Mouse (Mus musculus): ENCODE data around the gene Zkscan6.

Gene Zkscan6

DNA sequence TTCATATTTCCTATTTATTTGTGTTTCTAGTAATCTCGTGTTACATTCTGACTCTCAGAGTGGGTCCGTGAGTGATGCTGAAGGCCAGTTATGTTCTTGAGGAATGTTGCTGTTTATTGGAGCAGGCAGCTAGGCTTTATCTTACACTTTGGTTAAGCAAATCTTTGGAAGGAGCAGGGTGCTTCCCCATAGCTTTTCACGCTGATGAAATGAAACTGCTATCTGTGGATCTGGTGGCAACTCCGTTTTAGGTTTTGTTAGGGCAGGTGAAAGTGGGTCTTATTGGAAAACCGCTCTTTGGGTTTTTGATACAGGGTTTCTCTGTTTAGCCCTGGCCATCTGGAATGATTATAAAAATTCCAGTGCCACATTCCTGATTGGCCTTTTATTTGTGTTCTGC, 5.1 kb downstream of the Zkscan6 start:
- DNase-seq (ENCODE audit: low read depth), result no peak

DNA sequence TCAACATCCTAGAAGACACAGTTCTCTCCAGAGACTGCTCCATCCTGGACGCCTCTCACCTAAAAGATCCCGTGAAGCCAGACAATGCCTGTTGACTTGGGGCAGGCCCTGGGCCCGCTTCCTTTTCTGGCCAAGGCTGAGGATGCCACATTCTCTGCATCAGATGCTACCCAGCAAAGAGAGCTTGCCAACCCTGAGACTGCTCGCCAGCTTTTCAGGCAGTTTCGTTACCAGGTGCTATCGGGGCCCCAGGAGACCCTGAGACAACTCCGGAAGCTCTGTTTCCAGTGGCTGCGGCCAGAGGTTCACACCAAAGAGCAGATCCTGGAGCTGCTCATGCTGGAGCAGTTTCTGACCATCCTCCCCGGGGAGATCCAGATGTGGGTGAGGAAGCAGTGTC, 7.4 kb downstream of the Zkscan6 start:
- DNase-seq (ENCODE audit: low read depth), result no peak

DNA sequence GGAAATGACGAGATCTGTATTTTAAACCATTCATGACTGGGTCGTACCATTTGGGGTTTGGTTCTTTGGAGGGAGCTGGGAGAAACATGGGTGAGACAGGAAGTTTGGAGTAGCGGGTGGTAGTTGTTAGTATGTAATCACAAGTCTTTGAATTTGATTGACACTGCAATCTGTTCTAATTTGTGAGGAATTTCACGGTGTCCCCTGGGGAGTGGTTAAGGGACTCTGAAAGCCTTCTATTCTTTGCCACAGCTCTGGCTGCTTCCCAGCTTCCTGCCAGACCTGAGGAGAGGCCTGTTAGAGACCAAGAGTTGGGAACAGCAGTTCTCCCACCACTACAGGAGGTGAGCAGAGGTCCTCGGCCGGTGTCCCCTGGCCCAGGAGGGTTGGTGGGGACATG, 9.3 kb downstream of the Zkscan6 start:
- DNase-seq (ENCODE audit: low read depth), result no peak

DNA sequence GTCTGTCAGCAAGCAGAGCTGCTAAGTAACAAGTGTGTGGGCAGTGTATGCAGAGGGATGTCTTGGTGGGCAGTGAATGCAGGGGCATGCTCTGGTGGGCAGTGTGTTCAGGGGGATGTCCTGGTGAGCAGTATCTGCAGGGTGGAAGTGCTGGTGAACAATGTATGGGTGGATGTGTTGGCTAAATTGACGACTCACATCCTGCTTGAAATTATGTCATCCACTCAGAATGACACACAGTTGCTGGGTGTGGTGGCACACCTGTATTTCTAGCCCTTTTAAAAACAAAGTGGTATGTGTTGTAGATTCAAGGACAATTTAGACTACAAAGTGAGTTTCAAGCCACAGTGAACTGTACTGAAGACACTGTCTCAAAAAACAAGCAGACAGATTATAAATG, 11.2 kb downstream of the Zkscan6 start:
- DNase-seq (ENCODE audit: low read depth), result no peak

DNA sequence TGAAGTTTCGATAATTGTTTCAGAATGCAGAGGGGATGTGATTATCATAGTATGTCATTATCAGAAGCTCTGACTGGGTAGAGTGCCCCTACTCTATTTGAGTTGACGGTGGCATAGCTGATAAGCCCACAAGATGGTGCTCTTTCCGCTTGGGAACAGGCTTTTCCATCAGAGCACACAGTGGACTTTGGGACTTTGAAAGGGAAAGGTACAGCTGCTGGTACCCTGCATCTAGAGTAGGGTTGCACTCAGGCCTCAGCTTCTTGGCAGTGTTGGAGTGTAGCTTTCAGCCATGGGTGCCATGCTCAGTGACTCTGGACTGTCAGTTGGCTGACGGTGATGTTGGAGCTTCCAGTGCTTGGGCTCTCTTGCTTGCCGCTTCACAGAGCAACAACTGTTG, 13.3 kb downstream of the Zkscan6 start:
- DNase-seq (ENCODE audit: low read depth), result no peak

DNA sequence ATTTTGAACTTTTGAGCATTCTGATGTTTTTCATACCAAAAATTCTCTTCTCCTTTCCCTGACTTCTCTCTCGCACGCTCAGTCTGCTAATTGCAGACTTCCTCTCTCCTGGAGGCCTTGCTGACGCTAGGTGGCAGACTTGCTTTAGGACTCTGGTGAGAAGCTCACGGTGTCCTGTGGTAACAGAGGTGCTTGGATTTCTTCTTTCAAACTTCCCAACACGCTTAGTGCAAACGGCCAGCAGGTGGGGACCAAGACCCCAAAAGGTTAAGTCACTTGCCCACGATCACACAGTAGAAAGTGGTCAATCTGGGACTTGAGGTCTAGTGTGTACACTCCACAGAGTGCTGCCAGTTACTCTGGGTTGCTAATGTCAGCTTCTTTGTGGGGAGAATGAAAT, 13.9 kb downstream of the Zkscan6 start:
- peak; percentile 50 for DNase-seq (ENCODE audit: low read depth)

DNA sequence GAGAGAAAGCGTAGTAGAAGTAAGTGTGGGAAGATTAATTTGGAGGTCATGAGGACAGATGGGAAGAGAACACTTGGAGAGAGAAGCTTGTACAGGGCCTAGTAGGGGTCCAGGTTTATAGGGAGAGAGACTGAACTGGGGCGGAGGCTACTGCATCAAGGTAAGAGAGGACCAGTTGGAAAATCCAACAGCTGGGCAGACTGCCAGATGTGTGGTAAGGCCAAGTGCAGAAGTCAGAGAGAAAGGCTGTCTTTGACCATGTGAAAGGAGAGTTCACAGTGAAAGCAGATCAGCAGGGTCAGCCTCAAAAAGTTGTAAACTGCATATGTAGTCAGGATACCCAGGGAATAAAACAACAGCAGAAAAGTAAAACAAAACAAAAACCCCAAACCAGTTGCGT, 17.6 kb downstream of the Zkscan6 start:
- no peak for DNase-seq (ENCODE audit: low read depth)

DNA sequence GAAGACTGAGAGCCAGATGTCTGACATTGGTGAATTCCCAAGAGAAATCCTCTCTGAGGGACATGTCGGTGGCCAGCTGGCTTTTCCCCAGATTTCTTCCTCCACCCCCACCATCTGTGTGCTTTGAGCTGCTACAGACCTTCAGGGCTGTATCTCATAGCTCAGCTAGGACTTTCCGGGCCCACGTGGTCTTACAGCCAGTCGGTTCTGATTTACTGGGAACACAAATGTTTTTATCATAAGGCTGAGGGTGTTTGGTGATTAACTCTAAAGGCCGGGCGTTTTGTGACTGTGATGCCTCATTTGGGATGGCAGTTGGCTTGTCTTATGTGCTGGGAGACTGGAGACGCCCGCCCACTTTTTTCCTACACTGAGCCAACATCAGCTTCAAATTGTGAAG, 32.0 kb downstream of the Zkscan6 start:
- no peak for DNase-seq (ENCODE audit: low read depth)

DNA sequence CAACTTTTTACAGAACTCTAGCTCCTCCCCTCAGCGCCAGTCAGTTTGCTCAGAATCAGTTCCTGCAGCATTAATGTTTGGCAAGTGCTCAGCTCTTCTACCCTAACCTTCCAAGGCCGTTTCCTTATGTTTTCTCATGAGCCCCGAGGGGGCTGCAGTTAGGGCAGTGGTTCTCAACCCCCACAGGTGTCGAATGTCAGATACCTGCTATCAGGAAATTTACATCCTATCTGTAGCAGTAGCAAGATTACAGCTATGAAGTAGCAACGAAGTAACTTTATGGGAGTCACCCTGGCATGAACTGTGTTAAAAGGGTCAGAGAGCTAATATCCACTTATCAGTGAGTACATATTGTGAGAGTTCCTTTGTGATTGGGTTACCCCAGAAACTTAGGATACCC, 39.5 kb downstream of the Zkscan6 start:
- DNase-seq (ENCODE audit: low read depth), result no peak

DNA sequence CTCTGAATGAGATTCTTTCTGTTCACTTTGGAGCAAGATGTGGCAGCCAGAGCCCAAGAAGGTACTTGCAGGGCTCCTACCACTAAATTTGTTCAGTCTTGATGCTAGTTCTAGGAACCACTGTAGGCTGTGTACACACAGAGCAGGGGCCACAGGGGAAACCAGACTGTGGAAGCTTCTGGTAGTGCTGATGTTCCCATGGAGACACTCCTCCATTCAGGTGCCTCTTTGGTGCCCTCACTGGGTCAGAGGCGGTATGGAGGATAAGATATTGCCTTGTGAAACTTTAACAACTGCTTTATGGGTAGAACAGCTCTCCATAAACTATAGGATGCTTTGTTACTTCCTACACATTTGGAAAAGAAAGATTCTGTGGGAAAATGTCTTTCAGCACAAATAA, 45.1 kb downstream of the Zkscan6 start:
- no peak for DNase-seq (ENCODE audit: low read depth)

DNA sequence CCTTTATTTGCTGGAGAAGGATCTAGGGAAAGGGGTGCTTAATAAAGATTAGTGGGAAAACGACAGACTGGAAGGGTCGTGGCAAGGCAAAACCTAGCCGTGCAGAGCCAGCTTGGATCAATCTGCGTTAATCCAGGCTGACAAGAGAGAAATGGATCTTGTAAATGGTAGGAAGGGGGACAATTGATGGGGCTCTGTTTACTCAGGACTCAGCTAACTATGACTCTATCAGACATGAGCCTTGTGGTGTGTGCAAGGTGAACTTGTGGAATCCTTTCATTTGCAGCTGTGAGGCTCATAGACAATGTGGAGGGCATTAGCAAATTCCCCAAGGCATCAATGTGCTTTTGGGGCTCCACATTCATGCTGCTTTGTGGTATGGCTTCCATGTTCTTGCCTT, 54.5 kb downstream of the Zkscan6 start:
- no peak for DNase-seq (ENCODE audit: low read depth)

DNA sequence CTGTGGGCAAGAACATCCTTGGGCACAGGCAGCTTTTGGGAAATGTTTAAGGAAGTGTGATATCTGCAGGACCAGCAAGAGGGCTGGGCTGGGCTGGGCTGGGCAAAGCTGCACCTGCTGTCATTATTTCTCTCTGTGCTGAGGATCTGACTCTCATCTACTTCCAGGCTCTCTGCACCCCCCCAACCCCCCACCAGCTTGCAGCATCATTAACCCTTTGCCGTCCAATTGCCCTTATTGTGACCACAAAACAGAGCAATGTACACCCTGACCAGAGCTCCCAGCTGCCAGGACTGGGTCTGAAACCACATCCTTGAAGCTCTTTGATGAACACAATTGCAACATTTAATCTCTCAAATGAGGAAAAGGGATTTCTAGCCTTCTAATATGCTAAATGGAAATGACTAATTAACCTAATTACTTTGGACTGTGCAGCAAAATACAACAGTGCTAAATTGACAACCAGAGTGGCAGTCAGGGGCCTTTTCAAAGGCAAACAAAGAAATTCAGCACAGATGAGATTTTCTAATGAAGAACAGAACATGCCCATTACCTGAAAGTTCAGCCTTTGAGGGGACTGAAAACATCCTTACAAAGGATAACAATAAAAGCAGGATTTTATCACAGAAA, 70.3 kb downstream of the Zkscan6 start:
- DNase-seq (ENCODE audit: low read depth), result no peak
